Mouse (Mus musculus) right cerebral cortex, postnatal 14 days (tissue): ENCODE measurements at regions not wholly inside any gene's neighbourhood (a gene's known extent, or its start where the extent isn't known, plus 50 kb on each side); places are given as distances from the start of the nearest gene placed in this dataset.

ENCODE experiments used
- DNase-seq: peaks from one replicate; pipeline ENCODE4 v3.0.0; 2022

DNA sequence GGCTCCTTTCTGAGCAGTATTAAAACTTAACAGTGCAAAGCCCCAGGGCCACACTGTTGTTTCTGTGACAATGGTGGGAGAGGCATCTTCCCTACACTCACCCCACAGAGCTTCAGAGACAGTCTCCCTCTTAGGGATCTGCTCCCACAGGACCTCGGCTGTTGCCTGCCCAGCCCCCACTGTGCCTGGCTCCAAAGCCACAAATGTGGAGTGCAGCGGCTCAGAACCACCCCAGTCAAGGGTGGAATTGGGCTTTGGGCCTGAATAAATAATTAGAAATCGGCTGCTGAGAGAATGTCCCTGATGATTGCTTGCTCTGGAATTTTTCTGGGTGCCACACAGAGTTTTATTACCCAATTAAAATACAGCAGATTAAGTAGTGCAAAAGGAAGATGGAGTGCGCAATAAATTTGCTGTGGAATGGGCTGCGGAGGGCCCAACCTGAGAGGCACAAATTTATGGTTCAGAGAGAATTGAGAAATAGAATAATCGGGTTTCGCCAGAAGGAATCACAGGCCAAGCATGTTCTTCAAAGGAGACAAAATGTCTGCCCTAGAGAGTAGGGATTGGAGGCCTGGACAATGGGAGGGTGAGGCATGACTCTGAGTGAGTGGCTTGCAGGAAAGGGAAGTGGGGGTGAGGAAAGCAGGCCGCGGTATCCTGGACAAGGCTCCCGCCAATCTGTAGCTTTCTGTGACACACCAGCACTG is 56.4 kb downstream of the Cd24a start:
- DNase-seq, result no peak

DNA sequence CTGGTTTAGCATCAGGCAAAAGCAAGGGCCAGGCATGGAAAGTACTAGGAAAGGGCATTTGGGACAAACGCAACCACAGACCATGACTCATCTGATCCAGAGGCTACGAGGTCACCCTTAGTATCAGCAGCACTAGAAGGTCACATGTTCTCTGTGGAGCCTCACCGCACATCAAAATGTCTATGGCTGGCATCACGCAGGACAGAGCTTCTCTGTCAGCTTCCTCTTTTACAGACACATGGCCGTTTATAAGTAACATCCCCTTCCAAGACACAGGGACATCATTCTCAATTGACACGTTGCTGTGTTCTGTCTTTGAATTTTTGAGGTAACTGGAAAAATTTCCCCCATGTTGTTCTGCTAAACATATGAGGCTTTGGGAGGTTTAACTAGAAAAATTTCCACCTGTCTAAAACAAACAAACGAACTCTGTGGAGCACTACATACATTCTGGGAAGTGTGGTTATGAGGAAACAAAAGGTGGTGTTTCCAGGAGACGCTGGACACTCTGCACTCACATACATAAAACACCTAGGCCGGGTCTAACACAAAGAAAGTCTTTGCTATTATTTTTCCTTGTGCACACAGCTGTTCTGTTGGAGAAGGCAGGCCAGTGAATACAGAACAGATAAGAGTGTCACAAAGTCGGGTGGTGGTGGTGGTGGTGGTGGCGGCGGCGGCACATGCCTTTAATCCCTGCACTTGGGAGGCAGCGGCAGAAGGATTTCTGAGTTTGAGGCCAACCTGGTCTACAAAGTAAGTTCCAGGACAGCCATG is 63.3 kb downstream of the Cd24a start:
- no peak for DNase-seq

DNA sequence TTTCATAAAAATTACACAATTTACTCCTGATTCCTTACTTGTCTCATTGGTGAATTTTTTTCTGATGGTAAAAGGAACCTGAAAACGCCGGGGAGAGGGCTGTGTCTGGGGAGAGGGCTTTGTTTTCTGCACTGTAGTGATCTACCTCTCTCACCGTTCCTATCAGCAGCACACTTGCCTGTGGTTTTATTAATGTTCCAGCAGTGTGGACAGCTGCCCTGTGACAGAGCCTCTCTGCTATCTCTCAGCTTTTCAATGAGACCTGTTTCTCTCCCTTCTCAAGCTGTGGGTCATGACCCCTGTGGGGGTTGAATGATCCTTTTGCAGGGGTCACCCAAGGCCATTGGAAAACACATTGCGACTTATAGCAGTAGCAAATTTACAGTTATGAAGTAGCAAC is 68.2 kb downstream of the Cd24a start:
- no peak for DNase-seq

DNA sequence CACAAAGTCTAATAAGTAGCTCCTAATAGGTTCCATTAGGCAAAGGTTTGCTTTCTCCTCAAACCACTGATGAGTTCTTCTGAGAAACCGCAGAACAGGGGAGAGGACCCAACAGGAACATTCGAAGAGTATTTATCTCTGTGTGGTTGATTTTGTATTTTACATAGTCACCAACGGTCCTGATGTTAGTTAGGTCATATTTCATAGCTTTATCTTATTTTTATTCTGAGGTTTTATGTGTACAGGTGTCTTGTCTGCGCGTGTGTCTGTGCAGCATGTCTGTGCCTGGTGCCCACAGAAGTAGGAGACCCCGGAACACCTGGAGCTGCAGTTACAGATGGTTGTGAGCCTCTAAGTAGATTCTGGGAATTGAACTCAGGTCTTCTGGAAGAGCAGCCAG is 68.9 kb downstream of the Cd24a start:
- no peak for DNase-seq

- DNase-seq, result no peak
Observed at GRCm38 (mm10) chr10:43648186-43648585, 70.1 kb downstream of the Cd24a start.

GRCm38 (mm10) chr10:43648815-43649447 is 70.8 kb downstream of the Cd24a start:
- DNase-seq, result no peak

DNA sequence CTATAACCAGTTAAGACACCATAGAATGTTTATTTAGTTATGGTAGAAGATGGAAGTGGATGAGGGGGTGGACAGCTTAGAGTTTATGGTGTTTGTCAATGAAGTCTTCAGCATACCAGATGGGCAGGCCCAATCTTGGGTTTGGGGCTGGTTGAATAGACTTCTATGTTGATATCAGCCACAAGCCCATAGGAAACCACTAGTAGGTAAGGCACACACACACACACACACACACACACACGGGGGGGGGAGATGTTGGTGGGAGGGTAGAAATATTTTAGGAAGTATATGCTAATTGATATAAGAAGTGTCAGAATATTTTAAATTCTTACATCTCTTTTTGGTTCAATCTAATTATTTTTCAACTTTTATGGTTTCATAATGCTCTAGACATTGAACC is 72.4 kb downstream of the Cd24a start:
- DNase-seq, result no peak

GRCm38 (mm10) chr10:43651505-43651904 is 73.4 kb downstream of the Cd24a start:
- DNase-seq, result no peak

DNA sequence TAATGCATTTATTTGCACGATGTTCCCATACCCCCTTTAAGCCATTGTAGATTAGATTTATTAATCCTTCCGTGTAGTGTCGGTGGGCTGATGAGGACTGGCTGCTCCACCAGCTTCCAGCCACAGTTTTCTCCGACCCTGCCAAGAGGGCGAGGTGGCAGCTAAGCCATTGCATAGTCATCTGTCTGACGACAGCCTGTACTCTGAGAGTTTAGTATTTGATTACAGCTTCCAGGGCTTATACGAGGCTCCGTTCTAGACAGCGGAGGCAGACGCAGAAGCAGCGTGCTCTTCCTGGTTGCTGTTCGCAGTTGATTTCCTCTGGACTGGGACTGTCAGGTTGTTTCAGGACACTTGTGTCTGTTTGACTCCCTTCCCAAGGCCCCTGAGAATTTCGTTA is 73.8 kb downstream of the Cd24a start:
- DNase-seq, result no peak

DNA sequence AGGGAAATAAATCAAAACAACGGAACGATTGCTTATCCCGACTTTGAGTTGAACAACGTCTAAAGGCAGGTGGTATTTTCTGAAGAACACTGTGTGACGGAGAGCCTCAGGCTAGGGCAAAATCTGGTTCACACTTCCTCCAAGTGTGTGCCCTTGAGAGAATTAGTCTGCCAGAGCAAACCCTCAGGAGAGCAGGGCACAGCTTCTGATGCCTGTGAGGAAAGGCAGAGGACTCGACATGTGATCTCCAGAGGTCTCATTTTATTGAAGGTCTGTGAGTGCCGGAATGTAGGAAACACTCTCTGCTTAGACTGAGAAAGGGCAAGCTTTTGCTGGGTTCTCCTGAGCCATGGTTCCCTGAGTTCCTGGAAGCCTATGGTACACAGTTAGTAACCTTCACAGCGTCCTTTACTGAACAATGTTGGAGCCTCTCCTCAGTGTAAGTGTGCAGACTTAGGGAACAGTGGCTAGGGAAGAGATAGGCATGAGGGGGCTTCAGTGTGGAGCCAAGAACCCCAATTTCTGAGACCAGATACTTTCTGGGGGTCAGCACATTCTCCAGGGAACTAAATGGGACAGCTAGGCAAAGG is 77.1 kb downstream of the Cd24a start:
- no peak for DNase-seq

- DNase-seq, result no peak
Observed at GRCm38 (mm10) chr10:43655680-43656079, 77.6 kb downstream of the Cd24a start.

GRCm38 (mm10) chr10:43656207-43656606 is 78.1 kb downstream of the Cd24a start:
- no peak for DNase-seq

GRCm38 (mm10) chr10:43657501-43658225 is 79.6 kb downstream of the Cd24a start:
- no peak for DNase-seq

DNA sequence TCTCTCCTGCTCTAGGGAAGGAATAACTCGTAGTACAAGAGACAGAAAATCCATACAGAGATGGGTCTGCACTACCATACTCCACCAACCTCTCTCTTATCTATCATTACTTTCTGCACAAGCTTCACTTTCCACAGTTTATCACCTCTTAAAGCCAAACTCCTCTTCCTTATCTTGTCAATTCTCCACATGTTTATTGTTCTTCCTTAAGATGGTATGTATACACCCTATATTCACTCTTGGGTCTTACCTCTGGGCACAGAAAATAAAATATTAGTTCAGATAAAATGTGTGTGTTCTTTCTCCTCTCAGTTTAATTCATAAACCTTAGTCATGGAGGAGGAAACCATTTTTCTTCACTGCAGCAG is 80.1 kb downstream of the Cd24a start:
- DNase-seq, result no peak

DNA sequence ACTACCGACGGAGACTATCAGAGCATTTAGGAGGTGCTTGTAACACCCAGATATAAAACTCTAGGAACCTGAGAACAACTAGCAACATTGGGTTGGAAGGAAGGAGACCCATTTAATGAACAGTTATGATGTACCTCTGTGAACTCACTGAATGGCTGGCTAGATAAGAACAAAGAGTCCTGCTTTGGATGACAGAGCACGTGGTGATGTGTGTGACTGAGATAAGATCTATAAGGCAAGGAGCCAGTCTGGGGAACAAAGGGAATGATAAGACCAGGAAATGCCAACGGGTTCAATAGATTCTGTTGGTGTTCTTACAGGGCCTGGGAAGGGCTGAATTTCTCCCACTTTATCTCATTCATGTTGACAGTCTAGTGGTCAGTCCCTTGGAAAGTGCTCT is 86.8 kb downstream of the Cd24a start:
- DNase-seq, result no peak

DNA sequence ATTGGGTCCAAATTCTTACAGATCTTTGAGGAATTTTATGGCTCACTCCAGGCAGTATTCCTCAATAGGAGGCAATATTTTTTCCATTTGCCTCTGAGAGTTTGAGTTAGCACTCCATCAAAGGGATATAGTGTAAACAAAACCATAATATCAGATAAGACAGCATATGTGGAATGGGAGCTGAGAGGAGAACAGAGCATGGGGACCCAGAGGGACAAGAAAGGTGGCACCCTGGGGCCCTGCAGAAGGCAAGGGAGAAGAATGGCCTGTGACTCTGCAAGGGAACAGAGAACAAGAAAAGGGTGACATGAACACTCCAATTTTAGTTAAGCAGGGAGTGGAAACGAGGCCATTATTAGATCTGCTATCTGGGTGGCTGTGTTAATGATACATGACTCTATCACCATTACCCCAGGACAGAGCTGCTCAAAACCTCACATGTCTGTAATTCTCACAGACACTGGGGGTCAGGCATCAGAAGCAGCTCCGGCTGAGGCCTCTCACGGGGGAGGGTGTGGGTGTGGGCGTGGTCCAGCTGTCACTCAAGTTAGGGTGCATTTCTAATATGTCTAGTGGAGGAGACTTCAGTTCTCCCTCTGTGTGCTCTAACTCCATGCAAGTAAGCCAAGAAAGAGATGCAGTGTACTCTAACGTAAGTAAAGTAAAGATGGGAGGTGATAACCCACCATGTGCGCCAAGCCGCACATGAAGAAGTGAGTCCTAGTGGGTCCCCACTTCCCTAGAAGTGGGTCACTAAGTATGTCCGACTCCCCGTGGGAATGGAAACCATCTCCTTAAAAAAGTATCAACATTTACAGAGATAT is 88.4 kb downstream of the Cd24a start:
- DNase-seq, result no peak

GRCm38 (mm10) chr10:43667086-43667690 is 89.1 kb downstream of the Cd24a start:
- no peak for DNase-seq

DNA sequence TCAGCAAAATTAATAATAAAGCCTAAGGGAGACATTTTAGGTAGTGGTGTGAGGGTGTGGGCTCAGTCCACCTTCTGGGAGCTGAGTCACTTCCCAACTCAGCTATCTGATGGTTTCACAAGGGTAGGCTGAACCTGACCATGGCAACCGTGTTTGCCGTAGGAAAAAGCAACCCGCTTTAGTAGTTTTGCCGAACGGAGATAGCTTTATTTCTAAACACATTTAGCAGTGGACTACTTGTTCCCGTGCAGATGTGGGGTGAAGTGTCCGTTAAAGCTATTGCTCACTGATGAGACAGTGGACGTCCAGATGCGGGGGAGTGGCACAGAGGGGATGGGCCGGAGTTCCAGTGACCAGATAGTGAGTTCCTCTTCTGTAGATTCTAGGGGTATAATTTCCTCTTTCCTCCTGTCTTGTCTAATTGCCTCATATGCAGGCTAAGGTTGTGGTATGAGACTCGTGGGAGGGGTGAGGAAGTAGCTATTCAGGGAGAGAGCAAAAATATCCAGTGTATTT is 89.7 kb downstream of the Cd24a start:
- DNase-seq, result no peak

- no peak for DNase-seq
Observed at GRCm38 (mm10) chr10:43669471-43669870, 91.4 kb downstream of the Cd24a start.

- no peak for DNase-seq
Observed at GRCm38 (mm10) chr10:43670745-43671144, 92.7 kb downstream of the Cd24a start.

- no peak for DNase-seq
Observed at GRCm38 (mm10) chr10:43671785-43672184, 93.7 kb downstream of the Cd24a start.
